Mouse (Mus musculus) spleen, adult 18-20 months (tissue): ENCODE measurements around the gene Mnat1.
A peak's percentile ranks its signal among the peaks of the same experiment; 100 is the strongest.
"Not testable (repeated sequence)": the region's sequence is repeated elsewhere in the genome, so short reads cannot be mapped to it uniquely, and the experiment has no call there.

Source experiments
- DNase-seq, 2 experiments: peaks; one replicate each; pipeline ENCODE4 v3.0.0; 2022; ENCODE audit warnings: mixed read lengths in 2 of 2

The Mnat1 gene

GRCm38 (mm10) chr12:73123093-73124041 lies at the start of gene Mnat1:
TSS of gene Mnat1 (plus strand) at chr12:73123717.
- DNase-seq = peak; percentile 49 to 76

- DNase-seq = not testable (repeated sequence)
Measured at GRCm38 (mm10) chr12:73081828-73082227, 41.7 kb upstream of the Mnat1 start.

GRCm38 (mm10) chr12:73083773-73084172 lies 39.7 kb upstream of the Mnat1 start:
- no peak for DNase-seq

- DNase-seq = no peak
Measured at GRCm38 (mm10) chr12:73085739-73086630, 37.5 kb upstream of the Mnat1 start.

- no peak for DNase-seq
Measured at GRCm38 (mm10) chr12:73087086-73087485, 36.4 kb upstream of the Mnat1 start.

GRCm38 (mm10) chr12:73088500-73088899 lies 35.0 kb upstream of the Mnat1 start:
- DNase-seq = no peak

GRCm38 (mm10) chr12:73088911-73089310 lies 34.6 kb upstream of the Mnat1 start:
- DNase-seq = no peak

GRCm38 (mm10) chr12:73090672-73091335 lies 32.7 kb upstream of the Mnat1 start:
- DNase-seq = no peak

- no peak for DNase-seq
Measured at GRCm38 (mm10) chr12:73094189-73094588, 29.3 kb upstream of the Mnat1 start.

- DNase-seq = no peak
Measured at GRCm38 (mm10) chr12:73094605-73095004, 28.9 kb upstream of the Mnat1 start.

GRCm38 (mm10) chr12:73096177-73096576 lies 27.3 kb upstream of the Mnat1 start:
- not testable (repeated sequence) for DNase-seq

- no peak for DNase-seq
Measured at GRCm38 (mm10) chr12:73098593-73098992, 24.9 kb upstream of the Mnat1 start.

GRCm38 (mm10) chr12:73103713-73104112 lies 19.8 kb upstream of the Mnat1 start:
- no peak for DNase-seq

- DNase-seq = no peak
Measured at GRCm38 (mm10) chr12:73107821-73108220, 15.7 kb upstream of the Mnat1 start.

GRCm38 (mm10) chr12:73110431-73111111 lies 12.9 kb upstream of the Mnat1 start:
- DNase-seq = no peak

GRCm38 (mm10) chr12:73111561-73112325 lies 11.8 kb upstream of the Mnat1 start:
- no peak for DNase-seq

- DNase-seq = no peak
Measured at GRCm38 (mm10) chr12:73112326-73113087, 11.0 kb upstream of the Mnat1 start.

GRCm38 (mm10) chr12:73113196-73113595 lies 10.3 kb upstream of the Mnat1 start, which contains the start of gene Six4:
TSS of gene Six4 (minus strand) at chr12:73113456.
- no peak for DNase-seq

- no peak for DNase-seq
Measured at GRCm38 (mm10) chr12:73125250-73125649, 1.7 kb downstream of the Mnat1 start.

GRCm38 (mm10) chr12:73140732-73141131 lies 17.2 kb downstream of the Mnat1 start:
- DNase-seq = no peak

- no peak for DNase-seq
Measured at GRCm38 (mm10) chr12:73147236-73147635, 23.7 kb downstream of the Mnat1 start.
